Mouse (Mus musculus): ENCODE results near the gene Enthd1. TPM values are rescaled to one million over a fixed set of nuclear protein-coding genes. Genes with fewer than 3 reads are reported as not detected.

The Enthd1 gene
- total and polyA plus RNA-seq, 2 experiments from 2014 or later: not detected

DNA sequence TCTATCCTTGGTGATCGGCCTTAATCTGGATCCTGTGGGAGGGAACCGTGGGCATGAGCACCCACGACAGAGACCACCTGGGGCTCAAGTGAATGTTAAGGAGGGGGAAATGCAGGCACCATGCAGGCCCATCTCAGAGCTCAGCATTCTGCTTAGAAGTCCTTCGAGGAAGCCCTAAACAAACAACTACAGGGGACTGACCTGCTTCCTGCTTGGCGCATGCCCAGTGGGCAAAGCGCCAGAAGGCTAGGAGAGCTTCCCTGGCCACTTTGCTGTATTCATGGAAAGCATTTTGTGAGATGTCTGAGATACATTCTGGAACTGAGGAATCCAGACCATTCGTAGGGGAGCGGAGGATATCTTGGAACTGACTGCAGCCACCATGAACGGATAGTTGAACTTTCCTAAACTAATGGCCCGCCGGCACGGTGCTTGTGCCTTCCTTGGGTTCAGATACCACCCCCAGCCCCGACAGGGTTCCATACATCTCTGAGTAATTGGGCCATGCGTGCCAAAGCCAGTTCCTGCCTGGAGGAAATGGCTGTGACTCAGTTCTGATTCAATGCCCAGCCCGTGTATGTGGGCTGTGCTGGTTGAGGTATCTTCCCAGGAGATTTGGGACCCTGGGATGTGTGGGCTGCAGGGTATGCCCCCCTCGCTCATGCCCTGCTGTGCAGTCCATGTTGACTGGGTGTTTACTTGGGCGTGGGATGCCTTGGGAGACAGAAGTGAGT, 150.8 kb downstream of the Enthd1 start:
- peak; percentile 28 for DNase-seq (ENCODE audit: low spot score)

DNA sequence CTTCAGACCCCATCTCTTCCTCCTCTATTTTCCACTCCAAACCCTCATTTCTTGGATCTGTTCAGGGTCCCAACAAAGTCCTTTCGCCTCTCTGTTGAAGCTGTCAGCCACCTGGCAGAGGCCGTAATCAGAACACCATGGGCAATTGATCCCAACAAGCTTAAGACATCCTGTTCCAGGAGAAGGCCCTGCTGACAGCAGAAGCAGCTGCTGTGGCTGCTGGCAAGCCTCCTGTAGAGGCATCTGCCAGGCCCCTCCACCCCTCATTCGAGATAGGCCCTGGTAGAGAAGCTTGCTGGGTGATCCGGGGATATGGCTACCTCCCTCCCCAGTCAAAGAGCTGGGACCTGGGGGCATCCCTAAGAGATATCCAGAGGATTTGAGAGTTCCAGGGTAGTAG, 151.9 kb downstream of the Enthd1 start:
- H3K9me3 ChIP-seq (replicated peaks; ENCODE audit: control insufficient read depth, low read length): no peaks in the 10 kb centered on the region
- no peak overlapping the region for H3K4me3 ChIP-seq (ENCODE audit: low read depth, low read length)
- H3K9ac ChIP-seq (replicated peaks; ENCODE audit: low read depth, low read length): no peak overlapping the region
- H3K36me3 ChIP-seq (replicated peaks; ENCODE audit: control insufficient read depth, insufficient read depth, low read length): no peaks in the 10 kb centered on the region
- no peak for TF ChIP-seq EP300 (IDR thresholded peaks at IDR 0.05; ENCODE audit: low read depth)
- TF ChIP-seq CTCF (IDR thresholded peaks at IDR 0.05; ENCODE audit: low read depth): no peak
- 69% methylated on average over 4 of the region's 4 CpGs for WGBS
- DNase-seq (ENCODE audit: low spot score) (no peak), ATAC-seq (ENCODE audit: insufficient read depth, low read depth) (no peak)
- no peak overlapping the region for H3K27ac ChIP-seq (ENCODE audit: low read depth)
- no peaks in the 10 kb centered on the region for H3K27me3 ChIP-seq (ENCODE audit: control insufficient read depth, insufficient read depth, low read length)
- H3K4me1 ChIP-seq (ENCODE audit: control insufficient read depth, insufficient read depth): peaks cover 11% of the 10 kb centered on the region
- H3K4me2 ChIP-seq (ENCODE audit: low read depth, low read length): no peak overlapping the region

More for the DNA sequence above, 150.8 kb downstream of the Enthd1 start:
- H3K27ac ChIP-seq (ENCODE audit: low read depth): no peak overlapping the region
- H3K4me3 ChIP-seq (ENCODE audit: low read depth, low read length): no peak overlapping the region
- no peaks in the 10 kb centered on the region for H3K9me3 ChIP-seq (replicated peaks; ENCODE audit: control insufficient read depth, low read length)
- H3K4me1 ChIP-seq (ENCODE audit: control insufficient read depth, insufficient read depth): peaks cover 6% of the 10 kb centered on the region
- 52% methylated on average over 17 of the region's 17 CpGs for WGBS
- H3K36me3 ChIP-seq (replicated peaks; ENCODE audit: control insufficient read depth, insufficient read depth, low read length): no peaks in the 10 kb centered on the region
- H3K9ac ChIP-seq (replicated peaks; ENCODE audit: low read depth, low read length): no peak overlapping the region
- H3K27me3 ChIP-seq (ENCODE audit: control insufficient read depth, insufficient read depth, low read length): no peaks in the 10 kb centered on the region
- no peak overlapping the region; the same call in 1 of the 2 replicates for H3K4me2 ChIP-seq (ENCODE audit: low read depth, low read length)
- 0 out of 2 replicates have a peak, but pooled peaks have one; percentile 38 for ATAC-seq (ENCODE audit: insufficient read depth, low read depth)
- no peak for TF ChIP-seq CTCF (IDR thresholded peaks at IDR 0.05; ENCODE audit: low read depth)

- Histone ChIP-seq H3K36me3 (replicated peaks; ENCODE audit: control insufficient read depth, insufficient read depth, low read length) (no peaks in the 10 kb centered on the region), H3K9me3 (replicated peaks; ENCODE audit: control insufficient read depth, low read length) (no peaks in the 10 kb centered on the region), H3K9ac (replicated peaks; ENCODE audit: low read depth, low read length) (no peak overlapping the region), H3K27me3 (ENCODE audit: control insufficient read depth, insufficient read depth, low read length) (no peaks in the 10 kb centered on the region), H3K4me1 (ENCODE audit: control insufficient read depth, insufficient read depth) (peaks cover 11% of the 10 kb centered on the region), H3K4me3 (ENCODE audit: low read depth, low read length) (no peak overlapping the region), H3K27ac (ENCODE audit: low read depth) (no peak overlapping the region), H3K4me2 (ENCODE audit: low read depth, low read length) (no peak overlapping the region)
- DNase-seq (ENCODE audit: low spot score): no peak
- no peak for ATAC-seq (ENCODE audit: insufficient read depth, low read depth)
- TF ChIP-seq EP300 (IDR thresholded peaks at IDR 0.05; ENCODE audit: low read depth) (no peak), CTCF (IDR thresholded peaks at IDR 0.05; ENCODE audit: low read depth) (no peak)
- 47% methylated on average over 7 of the region's 7 CpGs for WGBS
Measured at GRCm38 (mm10) chr15:80410661-80411060, 154.3 kb downstream of the Enthd1 start.

GRCm38 (mm10) chr15:80407873-80408272, 157.1 kb downstream of the Enthd1 start:
- no peaks in the 10 kb centered on the region for H3K36me3 ChIP-seq (replicated peaks; ENCODE audit: control insufficient read depth, insufficient read depth, low read length)
- H3K4me2 ChIP-seq (ENCODE audit: low read depth, low read length): no peak overlapping the region
- 0 out of 2 replicates have a peak, but pooled peaks cover 7% of the 10 kb centered on the region for H3K9me3 ChIP-seq (replicated peaks; ENCODE audit: control insufficient read depth, low read length)
- peak overlapping the region; percentile 63 for H3K27ac ChIP-seq (ENCODE audit: low read depth)
- 5% methylated on average over 1 of the region's 1 CpGs for WGBS
- H3K27me3 ChIP-seq (ENCODE audit: control insufficient read depth, insufficient read depth, low read length): no peaks in the 10 kb centered on the region
- TF ChIP-seq EP300 (IDR thresholded peaks at IDR 0.05; ENCODE audit: low read depth): peak; percentile 81
- TF ChIP-seq CTCF (IDR thresholded peaks at IDR 0.05; ENCODE audit: low read depth): no peak
- DNase-seq (ENCODE audit: low spot score) (peak; percentile 58), ATAC-seq (ENCODE audit: insufficient read depth, low read depth) (peak; percentile 85)
- no peak overlapping the region for H3K4me3 ChIP-seq (ENCODE audit: low read depth, low read length)
- no peak overlapping the region for H3K9ac ChIP-seq (replicated peaks; ENCODE audit: low read depth, low read length)
- 0 out of 2 replicates have a peak, but pooled peaks cover 6% of the 10 kb centered on the region for H3K4me1 ChIP-seq (ENCODE audit: control insufficient read depth, insufficient read depth)

Other genes with a start within 250 kb of the Enthd1 start
- gene Grap2, start 7.4 kb upstream of the Enthd1 start, total RNA-seq (2014; rRNA removed; ENCODE audit: low replicate concordance): 2.8 TPM in 1 of 2 replicates, not detected in the other
- gene Grap2, start 7.4 kb upstream of the Enthd1 start, polyA plus RNA-seq (2015; fragmentation: Nextera tagmentation; extraction: Ambion mirVana): 0.46 and 1.3 TPM in 2 replicates
- gene Fam83f, start 106.7 kb upstream of the Enthd1 start, total RNA-seq (2014; rRNA removed; ENCODE audit: low replicate concordance): 0.27 and 0.95 TPM in 2 replicates
- gene Fam83f, start 106.7 kb upstream of the Enthd1 start, polyA plus RNA-seq (2015; fragmentation: Nextera tagmentation; extraction: Ambion mirVana): 0.12 and 0.14 TPM in 2 replicates
- 26.4 and 33.5 TPM in 2 replicates for gene Tnrc6b, start 146.2 kb upstream of the Enthd1 start, total RNA-seq (2014; rRNA removed; ENCODE audit: low replicate concordance)
- 15.2 and 16.1 TPM in 2 replicates for gene Tnrc6b, start 146.2 kb upstream of the Enthd1 start, polyA plus RNA-seq (2015; fragmentation: Nextera tagmentation; extraction: Ambion mirVana)

Data from heart, postnatal 0 days (tissue).